Mouse (Mus musculus) brain, embryonic 14.5 days (tissue): ENCODE results near the gene Psmc3ip.

Source experiments
- CTCF ChIP-seq: fragments of 200-500 bp; IDR thresholded peaks from 2 replicates; pipeline ENCODE4 v1.5.1; 2012; ENCODE audit warnings: inconsistent platforms, mild to moderate bottlenecking, moderate library complexity, borderline replicate concordance; ENCODE audit not compliant: insufficient read depth, insufficient read length; ENCODE audit errors: extremely low read depth
- POLR2A ChIP-seq: fragments of 200-500 bp; IDR thresholded peaks from 2 replicates; pipeline ENCODE4 v1.6.1; 2012; ENCODE audit warnings: mild to moderate bottlenecking, inconsistent platforms, borderline replicate concordance; ENCODE audit not compliant: poor library complexity, insufficient read depth, insufficient read length, severe bottlenecking; ENCODE audit errors: extremely low read depth

DNA sequence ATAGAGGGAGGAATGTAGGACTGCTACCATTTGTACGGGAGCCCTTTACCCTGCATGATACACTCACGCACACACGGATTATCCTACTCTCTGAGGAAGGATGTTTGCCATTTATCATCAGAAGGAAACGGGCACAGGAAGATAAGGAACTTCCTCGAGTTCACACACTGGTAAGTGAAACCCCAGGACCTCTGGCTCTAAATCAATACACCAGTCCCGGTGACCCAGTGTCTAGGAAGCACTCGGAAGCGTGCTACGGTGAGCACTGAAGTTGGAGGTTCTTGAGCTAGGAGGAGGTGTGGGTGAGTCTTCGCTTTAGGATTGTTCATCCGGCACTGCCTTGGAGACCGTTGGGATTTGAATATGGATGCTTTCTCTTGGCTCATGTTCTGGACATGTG lies 37.8 kb upstream of the Psmc3ip start:
- TF ChIP-seq CTCF (no peak), POLR2A (no peak)
